Mouse (Mus musculus) layer of hippocampus, adult 2 months (tissue): ENCODE data around the gene Chmp6. TPM values are rescaled to one million over a fixed set of nuclear protein-coding genes. Genes with fewer than 3 reads are reported as not detected.

Experiments used
- DNase-seq, 2 experiments: peaks; one replicate each; pipeline ENCODE4 v3.0.0; 2022; ENCODE audit warnings: low spot score in 2 of 2
- H3K27ac ChIP-seq: fragments of 200-600 bp; 2 replicates; pipeline ENCODE4 v1.8.1; 2022
- H3K4me3 ChIP-seq: fragments of 200-600 bp; 2 replicates; pipeline ENCODE4 v1.8.1; 2022; ENCODE audit warnings: mild to moderate bottlenecking
- CTCF ChIP-seq: fragments of 200-600 bp; conservative IDR thresholded peaks from 2 replicates; pipeline ENCODE4 v1.8.1; 2022; ENCODE audit warnings: antibody characterized with exemption, mild to moderate bottlenecking, moderate library complexity
- total RNA-seq, 2 experiments: library from RNA; stranded (reverse); gene quantifications; 2 replicates each; pipeline ENCODE4 v1.2.3; 2021

Chmp6 gene
- total RNA-seq, 2 experiments from 2014 or later: 34.7 to 45.9 TPM

DNA sequence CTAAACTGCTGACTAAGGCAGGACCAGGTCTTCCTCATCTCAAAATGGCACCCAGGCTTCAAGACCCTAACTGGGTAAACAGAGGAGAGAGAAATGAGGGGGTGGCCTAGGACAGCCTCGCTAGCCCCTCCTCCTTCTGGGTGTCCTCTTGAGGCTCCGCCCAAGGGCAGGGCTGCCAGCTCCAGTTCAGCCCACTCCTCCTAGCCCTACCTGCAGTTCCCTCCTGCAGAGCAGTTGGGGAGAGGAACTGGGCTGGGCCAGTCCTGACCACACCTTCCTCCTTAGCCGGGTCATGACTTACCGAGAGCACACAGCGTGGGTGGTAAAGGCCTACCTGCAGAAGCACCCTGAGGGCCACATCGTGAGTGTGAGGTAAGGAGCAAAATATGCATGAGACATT lies 18.6 kb upstream of the Chmp6 start:
- DNase-seq: no peak
- H3K4me3 ChIP-seq: no peak overlapping the region
- H3K27ac ChIP-seq: no peak overlapping the region

DNA sequence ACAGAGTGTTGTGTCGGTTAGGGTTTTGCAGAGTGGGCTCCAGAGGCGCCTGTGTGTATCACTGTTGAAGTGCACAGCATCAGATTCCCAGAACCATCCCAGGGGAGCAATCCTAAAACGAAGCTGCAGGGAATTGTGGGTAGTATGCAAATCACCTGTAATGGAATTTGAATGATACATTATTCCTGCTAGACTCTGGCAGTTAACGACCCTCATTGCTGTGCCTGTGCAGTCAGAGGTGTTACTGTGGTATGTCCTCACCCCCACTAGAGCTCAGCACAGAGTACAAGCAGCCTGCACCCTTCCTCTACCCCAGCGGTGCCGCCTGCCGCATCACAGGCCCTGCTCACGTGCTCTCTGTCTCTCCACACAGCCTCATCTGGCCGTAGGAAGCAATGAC lies 16.2 kb upstream of the Chmp6 start:
- 0 out of 2 replicates have a peak, but pooled peaks have one; percentile 12 for TF ChIP-seq CTCF
- Histone ChIP-seq H3K27ac (0 out of 2 replicates have a peak overlapping the region, but pooled peaks have one; percentile 7), H3K4me3 (no peak overlapping the region)
- no peak for DNase-seq

More for the DNA sequence above, 18.6 kb upstream of the Chmp6 start:
- no peak for TF ChIP-seq CTCF

DNA sequence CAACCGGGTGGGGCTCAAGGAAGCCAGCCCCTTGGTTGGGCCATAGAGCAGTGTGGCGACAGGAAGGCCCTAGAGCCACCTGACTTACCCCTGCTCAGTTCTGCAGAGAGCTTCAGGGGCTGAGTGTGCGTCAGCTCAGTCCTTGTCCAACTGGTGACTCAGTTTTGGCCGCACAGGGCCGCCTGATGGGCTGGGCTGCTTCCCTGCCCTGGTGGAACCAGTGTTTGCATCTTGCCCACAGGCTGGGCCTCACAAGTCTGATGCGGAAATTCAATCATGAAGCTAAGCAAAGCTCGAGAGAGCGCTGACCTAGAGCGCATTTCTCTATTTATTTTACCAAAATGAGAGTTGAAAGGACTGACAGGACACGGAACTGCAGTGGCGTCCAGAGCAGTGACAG lies 14.3 kb upstream of the Chmp6 start:
- Histone ChIP-seq H3K4me3 (no peak overlapping the region), H3K27ac (peak overlapping the region; percentile 55; the same call in 1 of the 2 replicates)
- no peak for TF ChIP-seq CTCF
- DNase-seq: no peak

DNA sequence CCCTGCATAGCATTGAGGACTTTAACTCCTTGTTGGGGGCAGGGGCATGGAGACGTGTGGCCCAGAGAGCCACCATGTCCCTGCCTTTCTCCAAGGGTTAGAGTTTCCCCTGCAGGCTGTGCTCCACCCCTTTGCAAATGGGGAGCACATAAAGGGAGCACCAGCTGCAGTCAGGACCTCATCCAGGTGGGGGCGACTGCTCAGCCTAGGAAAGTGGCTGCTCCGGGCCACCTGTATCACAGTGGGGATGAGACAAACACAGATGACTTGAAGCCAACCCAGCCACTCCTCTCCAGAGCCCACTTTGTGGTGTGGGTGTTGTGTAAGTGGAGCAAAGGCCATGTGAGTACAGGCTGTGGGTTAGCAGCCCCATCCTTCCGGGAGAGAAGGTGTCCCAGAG lies 12.1 kb upstream of the Chmp6 start:
- no peak overlapping the region for H3K4me3 ChIP-seq
- no peak overlapping the region for H3K27ac ChIP-seq
- DNase-seq: no peak
- no peak for TF ChIP-seq CTCF

DNA sequence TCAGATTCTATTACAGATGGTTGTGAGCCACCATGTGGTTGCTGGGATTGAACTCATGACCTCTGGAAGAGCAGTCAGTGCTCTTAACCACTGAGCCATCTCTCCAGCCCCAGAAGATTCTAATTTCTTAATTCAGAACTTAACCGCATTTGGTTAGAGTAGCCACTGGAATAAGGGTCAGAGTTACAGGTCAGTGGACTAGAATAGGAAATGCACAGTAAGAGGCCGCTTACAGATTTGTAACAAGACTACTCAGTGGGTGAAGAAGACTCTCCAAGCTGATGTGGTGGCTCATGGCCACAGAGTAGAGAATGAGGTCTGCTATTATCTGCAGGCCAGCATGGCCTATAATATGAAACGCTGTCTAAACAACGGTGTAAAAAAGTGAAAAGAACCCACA lies 10.3 kb upstream of the Chmp6 start:
- H3K27ac ChIP-seq: no peak overlapping the region
- no peak for DNase-seq
- H3K4me3 ChIP-seq: no peak overlapping the region
- TF ChIP-seq CTCF: no peak; the same call in 1 of the 2 replicates

DNA sequence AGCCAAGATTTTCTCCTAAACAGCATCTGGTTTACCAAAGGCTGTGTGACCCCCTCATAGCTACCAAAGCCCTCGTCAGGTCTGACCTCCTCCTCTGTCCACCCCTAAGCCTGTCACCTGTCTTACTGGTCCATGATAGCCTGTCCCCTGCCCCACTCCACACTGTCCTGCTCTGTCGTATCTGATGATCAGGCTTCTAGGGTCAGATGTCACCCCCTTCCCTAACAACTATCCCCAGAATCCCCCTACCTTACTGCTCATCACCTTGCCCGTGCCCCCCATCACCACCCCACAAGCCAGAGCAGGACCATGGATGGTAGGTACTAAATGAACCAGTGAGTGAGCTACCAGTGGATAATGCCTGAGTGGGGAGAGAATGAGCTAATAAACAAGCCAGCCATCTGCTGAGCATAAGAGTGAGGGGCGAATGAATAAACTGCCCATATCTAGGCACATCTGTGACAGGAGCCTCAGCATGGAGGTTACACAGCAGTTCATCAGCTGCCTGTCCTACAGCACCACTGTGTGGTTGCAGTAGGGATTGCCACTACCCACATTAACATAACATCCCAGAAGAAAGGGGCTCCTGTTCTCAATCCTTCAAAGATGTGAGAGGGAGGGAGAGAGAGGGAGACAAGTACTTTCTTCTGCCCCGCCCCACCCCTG lies 8.5 kb upstream of the Chmp6 start:
- peak; percentile 89 for TF ChIP-seq CTCF
- Histone ChIP-seq H3K27ac (peak overlapping the region; percentile 84), H3K4me3 (no peak overlapping the region)
- peak; percentile 82 to 83 for DNase-seq

DNA sequence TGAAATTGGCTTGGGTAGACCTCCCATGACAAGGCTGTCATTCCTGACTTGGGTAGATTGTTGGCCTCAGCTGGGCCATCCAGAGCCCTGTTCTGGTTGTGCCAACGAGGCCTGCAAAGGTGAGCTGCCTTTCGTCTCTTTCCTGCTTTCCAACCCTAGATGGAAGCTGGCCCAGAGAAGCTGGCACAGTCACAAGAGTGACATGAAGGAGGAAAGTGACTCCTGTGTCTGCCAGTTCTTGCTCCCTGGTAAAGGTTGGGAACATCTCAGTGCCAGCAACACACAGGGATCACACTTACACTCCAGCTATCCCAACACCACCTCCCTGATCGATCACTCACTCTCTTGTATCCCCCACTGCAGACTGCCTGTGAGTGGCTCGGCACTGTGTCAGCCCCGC lies 7.4 kb upstream of the Chmp6 start:
- Histone ChIP-seq H3K27ac (peak overlapping the region; percentile 84), H3K4me3 (no peak overlapping the region)
- no peak for TF ChIP-seq CTCF
- no peak for DNase-seq

DNA sequence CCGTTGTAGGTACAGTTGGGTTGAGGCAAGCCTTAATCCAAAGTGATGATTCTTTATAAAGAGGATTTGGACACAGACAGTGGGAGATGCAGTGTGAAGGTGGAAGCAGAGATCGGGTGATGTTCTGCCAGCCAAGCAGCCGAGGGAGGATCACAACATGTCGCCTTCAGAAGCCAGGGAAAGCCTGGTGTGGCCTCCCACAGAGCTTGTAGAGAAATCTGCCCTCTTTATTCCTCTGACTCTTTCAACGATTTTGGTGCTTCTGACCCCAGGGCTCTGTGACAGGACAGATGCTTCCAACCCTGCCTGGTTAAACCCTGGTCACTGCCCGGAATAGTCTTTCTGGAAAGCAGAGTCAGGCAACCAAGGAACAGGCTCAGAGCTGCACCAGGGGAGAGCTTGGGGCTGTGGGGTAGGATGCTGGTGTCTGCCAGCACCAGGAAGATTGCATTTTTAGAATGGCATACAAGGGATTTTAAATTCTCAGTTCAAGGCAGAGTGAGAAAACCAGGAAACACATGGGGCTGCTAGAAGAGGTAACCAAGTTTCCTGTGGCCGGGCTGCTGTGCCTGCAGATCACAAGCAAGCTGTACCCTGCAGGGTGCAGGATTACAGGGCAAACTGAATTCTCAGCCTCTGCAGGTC lies 6.1 kb upstream of the Chmp6 start:
- H3K4me3 ChIP-seq: no peak overlapping the region
- no peak for TF ChIP-seq CTCF
- DNase-seq: no peak
- H3K27ac ChIP-seq: peak overlapping the region; percentile 84

DNA sequence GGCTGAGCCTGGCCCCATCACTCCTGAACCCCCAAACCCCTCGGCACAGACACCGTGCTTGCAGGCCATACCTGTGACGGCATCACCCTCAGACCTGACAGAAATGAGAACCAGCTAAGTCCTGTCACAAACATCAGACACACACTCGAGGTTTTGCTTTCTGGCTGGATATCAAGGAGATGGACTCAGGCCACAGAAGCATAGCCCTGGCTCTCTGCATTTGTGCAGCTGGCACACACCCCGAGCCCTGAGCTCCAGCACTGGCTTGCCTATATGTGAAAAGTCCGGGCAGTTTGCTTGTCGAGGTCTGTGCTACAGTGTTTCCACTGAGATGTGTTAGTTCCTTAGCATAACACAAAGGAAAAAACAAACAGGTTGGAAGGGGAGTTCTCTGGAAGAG lies 5.5 kb upstream of the Chmp6 start:
- no peak for TF ChIP-seq CTCF
- DNase-seq: no peak
- H3K27ac ChIP-seq: peak overlapping the region; percentile 84
- no peak overlapping the region for H3K4me3 ChIP-seq

DNA sequence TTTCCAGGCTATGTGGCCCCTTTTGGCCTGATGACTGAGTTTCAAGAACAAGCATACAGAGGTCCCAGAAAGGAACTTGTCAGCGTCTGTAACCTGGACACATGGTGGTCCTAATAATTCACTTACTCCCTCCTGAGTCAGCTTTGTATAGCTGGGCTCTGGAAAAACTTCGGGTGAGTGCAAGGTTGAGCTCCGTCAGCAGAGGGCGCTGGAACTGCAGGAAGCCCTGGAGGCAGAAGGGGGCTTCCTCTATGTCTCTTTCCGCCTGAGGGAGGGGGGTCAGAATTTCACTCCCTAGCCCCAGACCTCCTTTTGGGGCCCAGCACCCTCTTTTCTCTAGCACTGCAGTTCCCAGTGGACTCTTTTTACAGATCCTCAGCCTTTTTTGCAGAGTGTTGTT lies 3.8 kb upstream of the Chmp6 start:
- peak; percentile 95 for TF ChIP-seq CTCF

DNA sequence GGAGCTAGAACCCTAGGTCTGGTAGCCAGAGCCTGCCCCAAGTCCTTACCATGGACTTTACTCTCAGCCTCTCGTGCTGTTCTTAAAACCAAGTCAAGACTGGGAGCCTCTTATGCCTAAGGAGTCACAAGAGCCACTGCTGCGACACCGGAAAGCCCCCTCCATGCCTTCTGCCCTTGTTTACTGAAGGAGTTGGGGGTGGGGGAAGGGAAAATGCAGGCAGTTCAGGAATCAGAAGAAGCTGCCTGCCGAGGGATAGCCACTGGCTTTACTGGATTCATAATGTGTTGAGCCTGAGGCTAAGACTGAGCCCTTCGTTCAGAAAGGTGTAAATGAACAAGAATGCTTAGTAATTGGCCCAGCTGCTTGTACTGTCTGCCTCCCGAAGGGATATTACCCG lies 396 bp upstream of the Chmp6 start:
- no peak for TF ChIP-seq CTCF
- Histone ChIP-seq H3K4me3 (peak overlapping the region; percentile 99), H3K27ac (peak overlapping the region; percentile 97)
- no peak for DNase-seq

More for the DNA sequence above, 3.8 kb upstream of the Chmp6 start:
- Histone ChIP-seq H3K4me3 (no peak overlapping the region), H3K27ac (peak overlapping the region; percentile 36; the same call in 1 of the 2 replicates)
- peak; percentile 52 to 88 for DNase-seq

DNA sequence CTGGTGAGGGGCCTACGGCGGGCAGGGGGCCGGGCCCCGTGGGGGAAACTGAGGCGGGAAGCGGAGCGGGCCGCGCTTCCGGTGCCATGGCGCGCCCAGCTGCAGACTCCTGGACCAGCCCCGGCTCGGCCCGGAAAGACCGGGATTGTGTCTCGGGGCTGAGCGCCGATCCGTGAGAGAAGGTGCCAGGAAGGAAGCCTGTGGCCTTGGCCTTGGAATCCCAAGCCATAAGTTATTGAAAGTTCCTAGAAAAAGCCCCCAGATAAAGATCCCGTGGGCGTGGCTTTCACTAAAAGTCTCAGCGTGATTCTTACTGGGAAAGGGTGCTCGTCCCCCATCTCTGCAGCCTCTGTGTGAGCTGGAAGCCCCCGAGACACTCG lies 684 bp downstream of the Chmp6 start:
- H3K27ac ChIP-seq: peak overlapping the region; percentile 97
- no peak for DNase-seq
- TF ChIP-seq CTCF: no peak
- peak overlapping the region; percentile 99 for H3K4me3 ChIP-seq

DNA sequence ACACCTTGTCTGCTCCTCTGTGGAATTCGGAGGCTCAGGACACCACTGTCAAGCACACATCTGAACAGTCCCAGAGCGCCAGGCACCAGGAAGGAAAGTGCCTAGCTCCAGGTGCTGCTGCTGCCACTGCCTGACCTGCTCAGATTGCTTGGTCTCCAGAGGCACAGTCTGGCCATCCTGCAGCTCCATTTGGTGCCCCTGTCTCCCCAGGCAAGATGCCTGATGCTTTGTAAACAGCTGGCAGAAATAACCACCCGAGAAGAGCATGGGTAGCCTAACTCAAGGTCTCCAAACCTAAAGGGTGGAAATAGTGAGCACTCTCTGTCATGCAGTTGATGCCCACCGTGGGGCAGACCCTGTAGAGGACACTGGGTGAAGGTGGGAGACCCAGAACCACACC lies 1.1 kb downstream of the Chmp6 start:
- H3K27ac ChIP-seq: peak overlapping the region; percentile 97
- DNase-seq: no peak
- no peak for TF ChIP-seq CTCF
- peak overlapping the region; percentile 99 for H3K4me3 ChIP-seq

DNA sequence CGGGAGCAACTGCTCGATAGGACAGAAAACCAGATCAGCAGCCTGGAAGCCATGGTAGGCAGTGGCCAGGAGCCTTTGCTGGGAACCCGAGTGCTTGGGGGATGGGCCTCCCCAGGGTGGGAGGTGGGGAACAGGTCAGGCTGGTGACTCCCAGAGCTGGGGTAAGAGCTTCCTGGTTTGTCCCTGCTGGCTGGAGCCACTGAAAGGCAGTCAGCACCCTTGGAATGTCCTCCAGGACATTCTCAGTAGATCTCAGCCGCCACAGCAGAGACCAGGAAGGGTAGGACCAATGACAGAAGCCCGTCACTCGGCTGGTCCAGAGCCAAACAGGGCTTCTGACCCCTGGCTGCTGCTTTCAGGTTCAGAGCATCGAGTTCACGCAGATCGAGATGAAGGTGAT lies 2.4 kb downstream of the Chmp6 start:
- no peak overlapping the region for H3K27ac ChIP-seq
- H3K4me3 ChIP-seq: no peak overlapping the region
- TF ChIP-seq CTCF: no peak
- DNase-seq: no peak
